Mouse (Mus musculus): ENCODE results near the gene P2rx5. TPM values are rescaled to one million over a fixed set of nuclear protein-coding genes. Genes with fewer than 3 reads are reported as not detected.

P2rx5 gene
- polyA plus RNA-seq, 1 experiment from 2014 or later = 0.70 TPM

DNA sequence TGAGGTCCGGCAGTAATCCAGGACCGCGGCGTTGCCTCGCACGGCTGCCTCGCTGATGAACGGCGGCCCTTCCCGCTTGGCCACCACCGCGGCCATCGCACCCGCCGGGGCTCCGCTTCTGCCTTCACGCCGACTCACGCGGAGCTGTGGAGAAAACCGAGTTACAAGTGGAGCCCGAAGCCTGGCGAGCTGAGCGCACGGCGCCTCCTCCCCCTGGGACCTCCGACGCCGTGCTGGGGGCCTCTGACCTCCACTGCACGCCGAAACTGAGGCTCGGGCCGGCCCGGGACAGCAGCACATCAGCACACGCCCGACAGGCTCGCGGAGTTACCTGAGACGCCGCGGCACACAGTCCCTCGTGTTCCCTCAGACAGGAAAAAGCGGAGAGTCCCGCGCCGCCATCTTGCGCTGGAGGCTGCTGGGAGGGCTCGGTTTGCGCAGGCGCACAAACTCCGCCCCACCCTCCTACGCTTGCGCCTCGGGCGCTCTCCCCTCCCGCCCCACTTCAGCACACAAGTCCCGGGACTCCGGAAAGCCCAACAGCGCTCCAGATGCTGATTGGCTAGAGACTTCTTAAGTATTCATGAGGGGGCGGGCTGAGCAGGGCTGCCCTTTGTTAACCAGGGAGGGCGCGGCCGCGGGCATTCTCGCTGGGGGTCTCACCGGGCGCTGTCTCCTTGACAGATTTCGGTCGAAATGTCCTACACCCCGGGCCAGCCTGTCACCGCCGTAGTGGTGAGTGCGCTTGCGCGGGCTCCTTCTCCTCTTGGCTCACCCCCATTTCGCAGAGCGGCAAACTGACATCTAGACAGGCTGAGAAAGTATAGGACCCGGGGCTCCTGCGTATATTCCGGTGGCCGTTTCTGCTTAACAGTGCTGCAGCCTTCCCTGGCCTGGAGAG is 16.6 kb downstream of the P2rx5 start, which contains the start of the genes Emc6 and Tax1bp3:
Gene Emc6, minus strand, starts transcription at position 430 of the 901 bp plus-strand sequence.
Gene Tax1bp3, plus strand, starts transcription at position 476 of the 901 bp plus-strand sequence.
- ATAC-seq (ENCODE audit: low FRiP score, low read depth) = peak; percentile 98
- WGBS = under 1% methylated on average over 81 of the region's 81 CpGs
- H3K4me1 ChIP-seq = peaks cover 36% of the 10 kb centered on the region

DNA sequence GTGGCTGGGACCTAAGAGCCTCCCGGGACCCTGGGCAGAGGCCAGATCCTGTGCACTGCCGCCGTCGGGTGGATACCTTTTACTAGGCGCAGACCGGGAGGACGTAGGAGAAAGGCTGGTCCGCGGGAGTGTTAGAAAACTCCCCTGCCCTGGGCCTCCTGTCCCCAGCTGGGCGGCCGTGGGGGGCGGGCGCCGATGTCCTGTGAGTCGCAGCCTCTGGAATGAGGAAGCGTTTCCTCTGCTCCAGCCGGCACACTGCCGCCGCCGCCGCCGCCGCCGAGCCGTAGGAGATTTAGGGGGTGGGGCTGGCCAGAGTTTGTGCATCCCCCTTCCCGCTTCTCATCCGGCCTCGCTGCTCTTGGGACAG is 17.3 kb downstream of the P2rx5 start:
- Histone ChIP-seq H3K36me3 (peaks cover 36% of the 10 kb centered on the region), H3K4me2 (replicated peaks) (peak overlapping the region; percentile 85), H3K4me3 (peak overlapping the region; percentile 76), H3K9me3 (no peaks in the 10 kb centered on the region), H3K4me1 (peaks cover 29% of the 10 kb centered on the region), H3K27ac (peak overlapping the region; percentile 96), H3K9ac (peak overlapping the region; percentile 88), H3K27me3 (no peaks in the 10 kb centered on the region)
- 0% methylated on average over 28 of the region's 28 CpGs for WGBS
- ATAC-seq (ENCODE audit: low FRiP score, low read depth) = peak; percentile 79

More for the DNA sequence above, 16.6 kb downstream of the P2rx5 start, which contains the start of the genes Emc6 and Tax1bp3:
- Histone ChIP-seq H3K9ac (peak within 1 kb of the TSS; percentile 94), H3K27me3 (no peaks in the 10 kb centered on the region), H3K36me3 (peaks cover 30% of the 10 kb centered on the region), H3K9me3 (no peaks in the 10 kb centered on the region), H3K27ac (peak within 1 kb of the TSS; percentile 96), H3K4me2 (replicated peaks) (peak within 1 kb of the TSS; percentile 85), H3K4me3 (peak within 1 kb of the TSS; percentile 76)

DNA sequence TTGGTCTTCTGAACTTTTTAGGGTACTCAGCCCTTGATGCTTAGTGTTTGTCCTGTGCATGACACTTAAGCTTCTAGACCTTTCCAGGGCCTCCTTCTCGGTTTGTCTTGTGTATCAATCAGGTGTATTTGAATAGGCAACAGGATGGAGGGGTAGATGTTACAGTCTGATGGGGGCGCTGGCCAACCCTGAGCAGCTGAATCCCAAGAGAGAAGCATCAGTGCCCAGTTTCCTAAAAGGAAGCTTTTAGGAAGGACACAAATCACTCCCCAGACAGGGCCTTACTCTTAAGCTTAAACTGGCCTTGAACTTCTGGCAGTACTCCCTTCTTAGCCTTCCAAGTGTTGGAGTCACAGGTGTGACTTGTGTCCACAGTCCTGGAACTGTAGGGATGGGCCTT is 17.7 kb downstream of the P2rx5 start:
- peaks cover 25% of the 10 kb centered on the region for H3K4me1 ChIP-seq
- H3K4me3 ChIP-seq = peak overlapping the region; percentile 76
- H3K27me3 ChIP-seq = no peaks in the 10 kb centered on the region
- H3K9me3 ChIP-seq = no peaks in the 10 kb centered on the region
- peak overlapping the region; percentile 88 for H3K9ac ChIP-seq
- H3K4me2 ChIP-seq (replicated peaks) = peak overlapping the region; percentile 85
- peak overlapping the region; percentile 96 for H3K27ac ChIP-seq
- ATAC-seq (ENCODE audit: low FRiP score, low read depth) = no peak
- H3K36me3 ChIP-seq = peaks cover 38% of the 10 kb centered on the region
- WGBS = 8% methylated on average over 2 of the region's 2 CpGs

DNA sequence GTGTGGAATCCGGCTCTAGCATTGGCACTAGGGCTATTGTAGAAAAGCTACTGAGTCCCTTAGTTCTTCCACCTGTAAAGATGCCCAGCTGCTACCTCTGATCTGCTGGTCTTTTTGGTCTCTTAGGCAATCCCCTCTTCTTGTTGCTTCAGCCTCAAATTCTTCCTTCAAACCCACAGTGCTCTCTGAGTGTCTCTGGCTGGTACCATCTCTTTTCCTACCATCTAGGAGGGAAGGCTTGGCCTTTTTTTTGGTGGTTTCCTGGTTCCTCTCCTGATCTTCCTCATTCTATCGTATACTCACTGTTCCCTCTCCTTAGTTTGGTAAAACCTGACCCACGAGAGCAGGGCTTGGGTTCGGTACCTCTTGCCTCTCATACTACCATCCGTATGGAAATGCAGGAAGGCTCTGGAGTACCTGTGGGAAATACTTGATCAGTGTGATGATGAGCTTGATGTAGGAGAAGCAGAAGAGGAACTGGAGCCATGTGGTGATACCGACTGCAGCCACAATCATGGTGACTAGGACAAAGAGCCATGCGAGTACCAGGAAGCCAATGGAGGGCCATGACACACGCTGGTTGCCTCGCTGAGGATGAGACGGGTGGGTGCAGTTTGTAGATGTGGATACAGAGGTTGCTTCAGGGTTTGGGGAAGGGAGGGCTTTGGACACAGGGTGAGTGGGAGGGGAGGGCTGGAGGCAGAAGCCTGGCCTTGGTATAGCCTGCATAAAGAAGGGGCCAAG is 25.8 kb downstream of the P2rx5 start:
- H3K4me3 ChIP-seq = no peak overlapping the region
- WGBS = 92% methylated on average over 10 of the region's 10 CpGs
- no peaks in the 10 kb centered on the region for H3K9me3 ChIP-seq
- no peaks in the 10 kb centered on the region for H3K4me1 ChIP-seq
- no peak overlapping the region for H3K4me2 ChIP-seq (replicated peaks)
- H3K36me3 ChIP-seq = peaks cover 89% of the 10 kb centered on the region
- no peak overlapping the region for H3K27ac ChIP-seq
- ATAC-seq (ENCODE audit: low FRiP score, low read depth) = no peak
- no peaks in the 10 kb centered on the region for H3K27me3 ChIP-seq
- no peak overlapping the region for H3K9ac ChIP-seq

DNA sequence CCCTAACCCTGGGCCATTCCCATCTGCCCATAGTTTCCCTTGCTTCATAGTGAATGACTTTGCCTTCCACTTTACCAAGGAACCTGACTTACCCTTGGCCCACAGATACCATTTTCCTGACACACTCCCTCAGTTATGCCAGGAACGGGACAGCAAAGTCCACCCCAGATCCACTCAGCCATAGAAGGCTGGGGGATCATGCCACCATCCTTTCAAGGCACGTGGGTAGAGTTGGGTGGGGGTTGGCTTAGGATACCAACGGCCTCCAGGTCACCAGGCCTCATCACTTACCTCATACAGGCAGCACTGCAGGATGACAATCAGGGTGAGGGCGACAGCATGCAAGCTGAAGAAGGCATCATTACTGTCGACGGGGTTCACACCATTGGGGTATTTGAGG is 27.0 kb downstream of the P2rx5 start:
- H3K27me3 ChIP-seq = no peaks in the 10 kb centered on the region
- no peaks in the 10 kb centered on the region for H3K9me3 ChIP-seq
- WGBS = 83% methylated on average over 6 of the region's 6 CpGs
- peaks cover 96% of the 10 kb centered on the region for H3K36me3 ChIP-seq
- no peak overlapping the region for H3K4me2 ChIP-seq (replicated peaks)
- no peak overlapping the region for H3K9ac ChIP-seq
- H3K27ac ChIP-seq = no peak overlapping the region
- no peaks in the 10 kb centered on the region for H3K4me1 ChIP-seq
- ATAC-seq (ENCODE audit: low FRiP score, low read depth) = no peak
- H3K4me3 ChIP-seq = no peak overlapping the region

DNA sequence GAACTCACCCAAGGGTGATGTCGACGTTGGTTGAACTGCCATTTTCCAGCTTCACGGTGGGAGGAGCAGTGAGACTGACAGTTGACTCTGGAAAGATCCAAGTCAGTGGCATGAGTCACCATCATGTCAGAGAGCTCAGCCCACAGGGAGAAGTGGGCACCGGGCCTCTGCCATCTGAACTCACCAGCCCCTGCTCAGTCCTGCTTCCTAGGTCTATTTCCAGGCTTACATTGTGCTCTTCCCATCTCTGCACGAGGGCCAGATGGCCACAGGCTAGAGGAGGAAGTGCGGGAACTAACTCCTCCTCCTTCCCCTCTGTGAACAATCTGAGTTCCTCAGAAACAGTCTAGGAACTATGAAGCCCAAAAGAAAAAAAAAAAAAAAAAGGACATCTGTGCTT is 32.8 kb downstream of the P2rx5 start:
- no peaks in the 10 kb centered on the region for H3K9me3 ChIP-seq
- H3K27me3 ChIP-seq = no peaks in the 10 kb centered on the region
- H3K27ac ChIP-seq = no peak overlapping the region
- no peak overlapping the region for H3K9ac ChIP-seq
- H3K4me3 ChIP-seq = no peak overlapping the region
- peaks cover 68% of the 10 kb centered on the region for H3K36me3 ChIP-seq
- H3K4me2 ChIP-seq (replicated peaks) = no peak overlapping the region
- peaks cover 5% of the 10 kb centered on the region for H3K4me1 ChIP-seq
- ATAC-seq (ENCODE audit: low FRiP score, low read depth) = no peak
- 78% methylated on average over 6 of the region's 6 CpGs for WGBS

DNA sequence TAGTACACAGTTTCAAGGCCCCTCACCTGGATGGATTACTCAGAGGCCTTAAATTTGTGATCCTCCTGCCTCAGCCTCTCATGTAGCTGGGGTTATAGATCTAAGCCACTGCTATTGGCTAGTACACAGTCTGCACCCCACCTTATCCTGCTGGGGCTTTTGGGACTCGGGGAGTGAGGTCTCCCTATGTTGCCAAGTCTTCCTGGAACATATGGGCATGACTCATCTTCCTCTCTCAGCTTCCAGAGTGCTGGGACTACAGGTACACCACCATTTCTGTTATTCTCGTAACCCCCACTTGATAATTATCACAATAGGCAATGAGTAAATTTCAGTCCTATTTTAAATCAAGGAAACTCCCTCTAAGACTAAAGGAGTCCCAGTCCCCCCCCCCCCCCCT is 34.2 kb downstream of the P2rx5 start:
- Histone ChIP-seq H3K27me3 (no peaks in the 10 kb centered on the region), H3K9ac (no peak overlapping the region), H3K4me3 (no peak overlapping the region), H3K4me2 (replicated peaks) (no peak overlapping the region), H3K4me1 (peaks cover 9% of the 10 kb centered on the region), H3K9me3 (no peaks in the 10 kb centered on the region), H3K27ac (no peak overlapping the region), H3K36me3 (peaks cover 54% of the 10 kb centered on the region)
- 83% methylated on average over 2 of the region's 2 CpGs for WGBS
- no peak for ATAC-seq (ENCODE audit: low FRiP score, low read depth)

DNA sequence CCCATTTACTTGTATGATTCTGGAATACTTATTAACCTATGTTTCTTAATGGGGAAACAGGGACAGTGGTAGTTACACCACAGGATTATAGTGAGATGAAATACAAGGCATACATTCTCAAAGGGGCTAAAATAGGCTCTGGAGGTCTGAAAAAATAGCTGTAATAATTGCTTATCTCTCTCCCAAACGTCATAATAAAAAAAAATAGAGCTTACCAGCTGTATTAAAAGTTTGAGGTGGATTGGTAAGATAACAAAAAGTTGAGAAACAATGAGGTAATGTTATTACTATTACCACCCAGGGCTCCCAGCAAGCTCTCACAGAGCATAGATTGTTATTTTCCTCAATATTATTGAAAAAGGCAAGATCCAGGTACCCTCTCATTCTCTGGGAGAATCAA is 38.0 kb downstream of the P2rx5 start:
- Histone ChIP-seq H3K27ac (no peak overlapping the region), H3K27me3 (no peaks in the 10 kb centered on the region), H3K4me2 (replicated peaks) (peak overlapping the region; percentile 89), H3K9ac (peak overlapping the region; percentile 79), H3K4me1 (peaks cover 15% of the 10 kb centered on the region), H3K9me3 (no peaks in the 10 kb centered on the region), H3K36me3 (peaks cover 17% of the 10 kb centered on the region; the same call in 1 of the 2 replicates), H3K4me3 (peak overlapping the region; percentile 72)
- WGBS = 3% methylated on average over 1 of the region's 1 CpGs
- ATAC-seq (ENCODE audit: low FRiP score, low read depth) = no peak

DNA sequence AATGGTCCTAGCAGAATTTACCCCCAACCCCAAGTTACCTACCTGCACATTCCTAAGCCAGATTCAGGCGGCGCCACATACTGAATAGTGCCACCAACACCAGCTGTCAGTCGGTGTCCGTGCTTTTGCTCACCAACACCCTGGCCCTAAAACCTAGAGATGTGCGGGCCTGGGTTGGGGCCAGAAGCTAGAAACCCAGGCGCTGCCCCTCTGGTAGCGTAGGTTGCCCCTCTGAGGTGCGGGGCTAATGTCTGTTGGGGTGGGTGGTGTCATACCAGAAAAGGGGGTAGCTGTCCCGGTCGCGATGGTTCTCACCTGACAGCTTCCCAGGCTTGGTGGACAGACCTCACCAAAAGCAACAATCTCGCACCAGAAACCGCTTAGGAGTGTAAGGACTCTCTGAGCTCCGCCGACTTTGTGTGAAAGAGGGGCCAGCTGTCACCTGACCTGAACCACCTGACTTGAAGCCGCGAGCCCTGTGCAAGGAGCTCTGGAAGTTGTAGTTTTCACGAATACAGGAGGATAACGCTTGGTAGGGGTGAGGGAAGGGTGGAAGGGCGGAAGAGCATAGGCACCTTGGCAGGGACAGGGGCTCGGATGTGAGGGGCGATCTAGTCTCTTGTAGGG is 38.5 kb downstream of the P2rx5 start, which contains the start of gene Ctns:
Gene Ctns, minus strand, starts transcription at position 440 of the 627 bp plus-strand sequence.
- no peaks in the 10 kb centered on the region for H3K27me3 ChIP-seq
- peak within 1 kb of the TSS; percentile 79 for H3K9ac ChIP-seq
- H3K27ac ChIP-seq = no peak within 1 kb of the TSS
- 1% methylated on average over 22 of the region's 22 CpGs for WGBS
- H3K4me3 ChIP-seq = peak within 1 kb of the TSS; percentile 72
- H3K4me1 ChIP-seq = peaks cover 15% of the 10 kb centered on the region
- no peaks in the 10 kb centered on the region for H3K9me3 ChIP-seq
- peak within 1 kb of the TSS; percentile 89 for H3K4me2 ChIP-seq (replicated peaks)
- H3K36me3 ChIP-seq = peaks cover 16% of the 10 kb centered on the region; the same call in 1 of the 2 replicates
- peak; percentile 97 for ATAC-seq (ENCODE audit: low FRiP score, low read depth)

DNA sequence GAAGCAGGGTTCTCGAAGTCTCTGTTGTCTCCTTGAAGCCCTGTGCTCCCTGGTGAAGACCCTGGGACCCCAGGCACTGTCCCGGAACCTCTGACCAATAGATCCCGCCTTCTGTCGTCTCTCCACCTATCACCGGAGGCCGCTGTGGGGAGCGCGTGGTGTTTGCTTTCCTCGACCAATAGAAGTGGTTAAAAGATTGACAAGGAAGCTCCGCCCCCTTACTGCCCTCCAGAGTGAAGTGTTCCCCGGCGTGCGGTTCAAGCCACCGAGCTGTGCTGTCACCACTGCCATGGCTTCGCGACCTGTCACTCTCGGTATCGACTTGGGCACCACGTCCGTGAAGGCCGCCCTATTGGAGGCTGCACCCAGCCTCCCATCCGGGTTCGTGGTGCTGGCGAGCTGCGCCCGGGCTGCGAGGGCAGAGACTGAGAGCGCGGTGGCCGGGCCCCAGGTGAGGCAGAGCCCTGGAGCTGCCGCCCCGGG is 39.0 kb downstream of the P2rx5 start, which contains the start of gene Shpk:
Gene Shpk, plus strand, starts transcription at position 231 of the 483 bp plus-strand sequence.
- H3K27ac ChIP-seq = no peak within 1 kb of the TSS
- H3K9ac ChIP-seq = peak within 1 kb of the TSS; percentile 79
- H3K9me3 ChIP-seq = no peaks in the 10 kb centered on the region
- WGBS = under 1% methylated on average over 32 of the region's 32 CpGs
- H3K4me2 ChIP-seq (replicated peaks) = peak within 1 kb of the TSS; percentile 89
- peak within 1 kb of the TSS; percentile 72 for H3K4me3 ChIP-seq
- H3K36me3 ChIP-seq = peaks cover 15% of the 10 kb centered on the region; the same call in 1 of the 2 replicates
- no peaks in the 10 kb centered on the region for H3K27me3 ChIP-seq
- H3K4me1 ChIP-seq = peaks cover 15% of the 10 kb centered on the region
- ATAC-seq (ENCODE audit: low FRiP score, low read depth) = peak; percentile 98

DNA sequence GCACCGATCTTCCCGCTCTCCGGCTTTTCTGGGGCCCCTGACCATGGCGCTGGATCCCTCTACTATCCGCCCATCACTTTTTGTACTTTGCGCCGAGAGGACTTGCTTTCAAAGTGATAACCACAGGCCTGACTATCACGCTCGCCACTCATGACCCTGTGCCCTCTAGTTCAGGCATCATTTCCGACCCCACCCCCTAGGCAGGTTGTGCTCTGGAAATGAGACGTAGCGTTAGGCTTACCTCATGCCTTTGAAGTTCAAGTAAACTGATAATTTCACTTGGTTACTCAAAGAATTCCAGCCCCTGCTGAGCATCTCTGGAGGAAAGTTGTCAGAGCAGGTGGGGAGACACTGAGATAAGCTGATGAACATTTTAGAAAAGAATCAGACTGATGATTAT is 39.7 kb downstream of the P2rx5 start:
- H3K4me2 ChIP-seq (replicated peaks) = peak overlapping the region; percentile 89
- peaks cover 12% of the 10 kb centered on the region; the same call in 1 of the 2 replicates for H3K36me3 ChIP-seq
- 3% methylated on average over 12 of the region's 12 CpGs for WGBS
- no peaks in the 10 kb centered on the region for H3K27me3 ChIP-seq
- H3K9me3 ChIP-seq = no peaks in the 10 kb centered on the region
- H3K4me1 ChIP-seq = peaks cover 15% of the 10 kb centered on the region
- peak overlapping the region; percentile 72 for H3K4me3 ChIP-seq
- H3K9ac ChIP-seq = peak overlapping the region; percentile 70
- ATAC-seq (ENCODE audit: low FRiP score, low read depth) = no peak
- no peak overlapping the region for H3K27ac ChIP-seq
